Mouse (Mus musculus) midbrain, embryonic 14.5 days (tissue): ENCODE data around the gene Rasal2. TPM values are rescaled to one million over a fixed set of nuclear protein-coding genes. Genes with fewer than 3 reads are reported as not detected.
"Not testable (repeated sequence)": the region's sequence is repeated elsewhere in the genome, so short reads cannot be mapped to it uniquely, and the experiment has no call there.

Source experiments
- ATAC-seq: fragments of 200-750 bp; cut with Nextera tagmentation; 2 replicates; pipeline ENCODE4 v1.8.0; 2017; ENCODE audit warnings: moderate number of reproducible peaks, moderate library complexity; ENCODE audit not compliant: low FRiP score, low TSS enrichment
- DNase-seq: peaks from one replicate; pipeline ENCODE4 v3.0.0-alpha.2; 2015
- H3K27ac ChIP-seq: fragments of 300-500 bp; sonication (generic); replicated peaks from 2 replicates; pipeline ENCODE4 v1.5.1; 2014; ENCODE audit warnings: mild to moderate bottlenecking, low read depth, low read length, moderate library complexity
- H3K27me3 ChIP-seq: fragments of 300-500 bp; sonication (generic); 2 replicates; pipeline ENCODE4 v1.6.1; 2014; ENCODE audit warnings: low read length, control low read depth, mixed read lengths; ENCODE audit not compliant: control insufficient read depth, insufficient read depth
- H3K36me3 ChIP-seq: fragments of 300-500 bp; sonication (generic); 2 replicates; pipeline ENCODE4 v1.6.1; 2014; ENCODE audit warnings: low read length, control low read depth; ENCODE audit not compliant: control insufficient read depth, insufficient read depth
- H3K4me1 ChIP-seq: fragments of 300-500 bp; sonication (generic); 2 replicates; pipeline ENCODE4 v1.6.1; 2014; ENCODE audit warnings: mild to moderate bottlenecking, antibody characterized with exemption, low read length, control low read depth; ENCODE audit not compliant: control insufficient read depth, insufficient read depth
- H3K4me2 ChIP-seq: fragments of 300-500 bp; sonication (generic); 2 replicates; pipeline ENCODE4 v1.6.1; 2014; ENCODE audit warnings: mild to moderate bottlenecking, low read length, moderate library complexity
- H3K4me3 ChIP-seq: fragments of 300-500 bp; sonication (generic); replicated peaks from 2 replicates; pipeline ENCODE4 v1.5.1; 2014; ENCODE audit warnings: low read depth, low read length
- H3K9ac ChIP-seq: fragments of 300-500 bp; sonication (generic); replicated peaks from 2 replicates; pipeline ENCODE4 v1.6.1; 2014; ENCODE audit warnings: mild to moderate bottlenecking, low read length, moderate library complexity
- H3K9me3 ChIP-seq: fragments of 300-500 bp; sonication (generic); 2 replicates; pipeline ENCODE4 v1.6.1; 2016; ENCODE audit warnings: low read length, control low read depth, mixed read lengths; ENCODE audit not compliant: control insufficient read depth
- WGBS: fragments of 180-500 bp; shearing (Covaris S2); extraction: QIAGEN DNeasy Blood & Tissue Kit; methylation state at CpG from one replicate; pipeline ENCODE4 v1.1.7; 2014; 5-methylcytosine and 5-hydroxymethylcytosine counted together
- polyA plus RNA-seq: library from polyadenylated mRNA; unstranded; fragments of >200 nt; fragmentation: Nextera tagmentation; extraction: Ambion mirVana; gene quantifications from 2 replicates; pipeline ENCODE4 v1.2.1, GENCODE M21; 2014

Rasal2 gene
- polyA plus RNA-seq, 1 experiment from 2014 or later, result 48.8 TPM

DNA sequence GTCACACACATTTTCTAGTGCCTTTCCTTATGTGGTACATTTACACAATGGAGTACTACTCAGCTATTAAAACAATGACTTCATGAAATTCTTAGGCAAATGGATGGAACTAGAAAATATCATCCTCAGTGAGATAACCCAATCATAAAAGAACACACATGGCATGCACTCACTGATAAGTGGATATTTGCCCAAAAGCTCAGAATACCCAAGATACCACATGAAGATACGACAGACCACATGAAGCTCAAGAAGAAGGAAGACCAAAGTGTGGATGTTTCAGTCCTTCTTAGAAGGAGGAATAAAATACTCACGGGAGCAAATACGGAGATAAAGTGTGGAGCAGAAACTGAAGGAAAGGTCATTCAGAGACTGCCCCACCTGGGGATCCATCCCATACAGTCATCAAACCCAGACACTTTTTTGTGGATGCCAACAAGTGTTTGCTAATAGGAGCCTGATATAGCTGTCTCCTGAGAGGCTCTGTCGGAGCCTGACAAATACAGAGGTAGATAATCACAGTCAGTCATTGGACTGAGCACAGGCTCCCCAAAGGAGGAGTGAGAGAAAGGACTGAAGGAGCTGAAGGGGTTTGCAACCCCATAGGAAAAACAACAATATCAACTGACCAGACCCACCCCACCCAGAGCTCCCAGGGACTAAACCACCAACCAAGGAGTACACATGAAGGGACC is 175.6 kb downstream of the Rasal2 start:
- not testable (repeated sequence) for DNase-seq, H3K9me3 ChIP-seq, H3K4me2 ChIP-seq, H3K4me1 ChIP-seq, H3K36me3 ChIP-seq, H3K9ac ChIP-seq, H3K27me3 ChIP-seq, H3K4me3 ChIP-seq, ATAC-seq, H3K27ac ChIP-seq
- 95% methylated on average over 4 of the region's 4 CpGs for WGBS

DNA sequence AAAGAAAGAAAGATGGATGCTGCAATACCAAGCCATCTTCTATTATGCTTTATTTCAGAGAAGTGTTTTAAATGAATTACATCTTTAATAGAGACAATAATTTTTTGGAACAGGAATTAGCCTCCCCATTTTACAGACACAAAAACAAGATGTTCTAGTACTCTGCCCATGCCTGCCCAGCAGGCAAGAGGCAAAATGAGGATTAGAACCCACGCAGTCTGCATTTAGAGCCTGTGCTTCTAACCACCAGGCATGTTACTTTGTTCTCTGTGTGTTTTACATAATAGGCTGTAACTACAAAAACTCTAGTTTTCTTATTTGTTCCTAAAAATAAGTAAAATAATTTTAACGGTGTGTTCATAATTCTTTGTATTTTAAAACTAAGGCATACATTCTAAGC is 178.9 kb downstream of the Rasal2 start:
- no peak overlapping the region for H3K4me2 ChIP-seq
- no peaks in the 10 kb centered on the region; the same call in 1 of the 2 replicates for H3K9me3 ChIP-seq
- no peak overlapping the region for H3K9ac ChIP-seq
- no peak overlapping the region for H3K4me3 ChIP-seq
- ATAC-seq (no peak), DNase-seq (no peak)
- 0 out of 2 replicates have a peak, but pooled peaks cover 10% of the 10 kb centered on the region for H3K4me1 ChIP-seq
- H3K27me3 ChIP-seq, result no peaks in the 10 kb centered on the region
- WGBS, result 83% methylated on average over 2 of the region's 2 CpGs
- no peak overlapping the region for H3K27ac ChIP-seq
- no peaks in the 10 kb centered on the region for H3K36me3 ChIP-seq

DNA sequence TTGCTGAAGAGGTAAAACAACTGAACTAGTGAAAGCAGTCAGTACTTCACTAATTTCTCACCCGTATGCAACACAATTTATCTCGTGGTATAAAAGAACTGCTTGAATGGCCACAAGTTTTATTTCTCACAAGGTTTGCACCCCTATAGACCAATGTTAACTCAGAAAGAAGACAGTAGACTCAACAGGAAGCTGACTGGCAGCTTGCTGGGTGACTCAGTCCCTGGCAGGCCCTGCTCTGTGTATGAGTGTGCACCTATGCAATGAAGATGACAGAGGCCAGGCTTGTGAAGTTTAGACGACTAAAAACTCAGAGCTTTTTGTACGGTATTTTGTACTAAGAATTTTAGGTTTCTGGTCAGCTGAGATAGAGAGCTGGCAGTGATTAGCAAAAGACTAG is 180.0 kb downstream of the Rasal2 start:
- no peak for DNase-seq
- ATAC-seq, result no peak
- WGBS, result 74% methylated on average over 4 of the region's 4 CpGs

DNA sequence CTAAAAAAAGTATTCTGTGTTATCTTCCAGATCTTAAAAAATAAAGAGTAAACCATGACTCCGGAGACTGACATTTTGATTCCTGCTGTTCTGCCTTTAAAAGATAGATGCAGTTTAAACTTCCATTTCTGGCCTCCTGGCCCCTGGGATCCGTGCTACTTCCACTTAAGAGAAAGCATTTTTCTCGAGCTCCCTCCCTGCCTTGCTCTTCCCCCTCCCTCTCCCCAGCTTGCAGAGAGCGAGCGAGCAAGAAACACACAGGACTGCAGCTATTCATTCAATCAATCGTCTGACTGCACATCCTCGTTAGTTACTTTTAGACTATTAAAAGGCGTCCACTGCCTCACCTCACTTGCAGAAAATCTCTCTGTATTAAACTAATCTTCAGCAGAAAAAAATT is 181.4 kb downstream of the Rasal2 start:
- Histone ChIP-seq H3K4me3 (0 out of 2 replicates have a peak overlapping the region, but pooled peaks have one; percentile 0), H3K36me3 (no peaks in the 10 kb centered on the region), H3K27me3 (no peaks in the 10 kb centered on the region), H3K4me1 (0 out of 2 replicates have a peak, but pooled peaks cover 10% of the 10 kb centered on the region), H3K27ac (no peak overlapping the region), H3K9ac (0 out of 2 replicates have a peak overlapping the region, but pooled peaks have one; percentile 2), H3K4me2 (peak overlapping the region; percentile 40), H3K9me3 (no peaks in the 10 kb centered on the region; the same call in 1 of the 2 replicates)
- ATAC-seq (no peak), DNase-seq (peak; percentile 68)
- 12% methylated on average over 8 of the region's 8 CpGs for WGBS

More for the DNA sequence above, 180.0 kb downstream of the Rasal2 start:
- Histone ChIP-seq H3K9me3 (no peaks in the 10 kb centered on the region; the same call in 1 of the 2 replicates), H3K4me3 (no peak overlapping the region), H3K4me1 (0 out of 2 replicates have a peak, but pooled peaks cover 10% of the 10 kb centered on the region), H3K36me3 (no peaks in the 10 kb centered on the region), H3K27me3 (no peaks in the 10 kb centered on the region), H3K4me2 (no peak overlapping the region), H3K9ac (no peak overlapping the region), H3K27ac (no peak overlapping the region)

DNA sequence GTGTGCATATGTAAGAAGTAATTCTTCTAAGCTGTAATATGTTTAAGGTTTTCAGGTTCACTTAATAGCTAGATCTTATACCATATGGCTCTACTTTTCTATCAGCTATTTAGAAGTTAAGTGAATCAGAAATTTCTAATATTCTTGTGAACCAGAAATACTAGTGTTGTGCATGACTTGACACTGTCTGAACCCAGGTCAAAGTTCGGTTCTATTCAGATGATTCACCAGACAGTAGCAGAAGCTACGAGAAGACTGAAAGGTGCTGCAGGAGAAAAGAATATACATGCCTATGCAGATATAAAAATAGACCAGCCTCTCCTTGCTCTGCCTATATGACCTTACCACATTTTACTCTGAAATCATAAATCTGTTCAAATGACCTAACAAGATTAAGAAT is 182.0 kb downstream of the Rasal2 start:
- no peaks in the 10 kb centered on the region for H3K36me3 ChIP-seq

DNA sequence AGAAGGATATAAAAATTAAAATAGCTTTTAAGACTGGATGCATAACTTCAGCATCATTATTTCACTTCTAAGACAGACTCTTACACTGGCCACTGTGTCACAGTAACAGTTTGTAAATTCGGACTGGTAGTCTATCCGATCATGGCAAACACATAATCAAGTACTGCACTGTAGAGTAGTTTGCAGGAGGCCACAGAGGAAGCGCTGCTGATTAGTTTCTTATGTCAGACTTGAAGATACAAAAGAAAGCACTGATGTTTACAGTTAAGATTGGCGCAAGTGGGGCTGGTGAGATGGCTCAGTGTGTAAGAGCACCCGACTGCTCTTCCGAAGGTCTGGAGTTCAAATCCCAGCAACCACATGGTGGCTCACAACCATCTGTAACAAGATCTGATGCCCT is 187.4 kb downstream of the Rasal2 start:
- ATAC-seq, result no peak
- WGBS, result 92% methylated on average over 6 of the region's 6 CpGs

More for the DNA sequence above, 182.0 kb downstream of the Rasal2 start:
- H3K9me3 ChIP-seq, result no peaks in the 10 kb centered on the region
- no peak for DNase-seq
- no peak overlapping the region for H3K27ac ChIP-seq
- no peak overlapping the region for H3K4me3 ChIP-seq
- no peaks in the 10 kb centered on the region for H3K27me3 ChIP-seq
- no peak overlapping the region for H3K4me2 ChIP-seq
- H3K9ac ChIP-seq, result no peak overlapping the region
- 59% methylated on average over 2 of the region's 2 CpGs for WGBS
- H3K4me1 ChIP-seq, result 0 out of 2 replicates have a peak, but pooled peaks cover 10% of the 10 kb centered on the region
- ATAC-seq, result no peak

DNA sequence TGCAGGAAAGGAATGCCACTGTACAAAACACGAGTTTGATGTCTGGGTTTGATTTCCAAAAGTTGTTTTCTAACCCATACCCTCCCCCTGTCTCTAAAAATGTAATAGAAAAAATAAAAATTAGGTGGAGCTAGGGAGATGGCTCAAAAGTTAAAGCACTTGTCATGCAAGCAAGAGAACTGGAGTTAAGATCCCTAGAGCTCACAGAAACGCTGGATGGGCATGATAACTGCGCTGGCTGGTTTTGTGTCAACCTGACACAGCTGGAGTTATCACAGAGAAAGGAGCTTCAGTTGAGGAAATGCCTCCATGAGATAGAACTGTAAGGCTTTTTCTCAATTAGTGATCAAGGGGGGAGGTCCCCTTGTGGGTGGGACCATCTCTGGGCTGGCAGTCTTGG is 191.5 kb downstream of the Rasal2 start:
- DNase-seq, result no peak
- Histone ChIP-seq H3K27ac (no peak overlapping the region), H3K27me3 (no peaks in the 10 kb centered on the region), H3K36me3 (no peaks in the 10 kb centered on the region), H3K4me1 (no peaks in the 10 kb centered on the region), H3K4me2 (no peak overlapping the region), H3K9ac (no peak overlapping the region), H3K9me3 (no peaks in the 10 kb centered on the region), H3K4me3 (no peak overlapping the region)
- no peak for ATAC-seq
- 94% methylated on average over 3 of the region's 3 CpGs for WGBS

More for the DNA sequence above, 187.4 kb downstream of the Rasal2 start:
- Histone ChIP-seq H3K9ac (no peak overlapping the region), H3K27ac (no peak overlapping the region), H3K27me3 (no peaks in the 10 kb centered on the region), H3K36me3 (no peaks in the 10 kb centered on the region), H3K9me3 (no peaks in the 10 kb centered on the region), H3K4me2 (no peak overlapping the region), H3K4me3 (no peak overlapping the region), H3K4me1 (no peaks in the 10 kb centered on the region)
- DNase-seq, result no peak

DNA sequence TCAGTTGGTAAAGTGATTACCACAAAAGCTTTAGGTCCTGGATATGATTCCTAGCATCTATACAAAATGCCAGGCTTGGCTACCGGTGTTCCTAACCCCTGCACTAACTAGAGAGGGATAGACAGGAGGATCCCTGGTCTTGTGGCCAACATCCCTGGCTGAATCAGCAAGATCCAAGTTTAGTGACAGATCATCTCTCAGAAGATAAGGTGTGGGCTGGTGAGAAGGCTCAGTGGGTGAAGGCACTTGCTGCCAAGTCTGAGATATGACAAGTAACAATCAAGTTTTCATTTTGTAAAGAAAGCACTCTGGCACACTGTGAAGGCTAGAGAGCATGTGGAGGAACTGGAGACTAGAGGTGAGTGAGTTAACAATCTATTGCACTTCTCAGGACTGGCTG is 191.9 kb downstream of the Rasal2 start:
- no peaks in the 10 kb centered on the region for H3K36me3 ChIP-seq
- DNase-seq (no peak), ATAC-seq (no peak)
- WGBS, result 98% methylated on average over 1 of the region's 1 CpGs
- no peak overlapping the region for H3K4me3 ChIP-seq
- H3K4me2 ChIP-seq, result no peak overlapping the region
- H3K9me3 ChIP-seq, result no peaks in the 10 kb centered on the region
- H3K27ac ChIP-seq, result no peak overlapping the region
- H3K27me3 ChIP-seq, result no peaks in the 10 kb centered on the region
- H3K4me1 ChIP-seq, result no peaks in the 10 kb centered on the region
- no peak overlapping the region for H3K9ac ChIP-seq

DNA sequence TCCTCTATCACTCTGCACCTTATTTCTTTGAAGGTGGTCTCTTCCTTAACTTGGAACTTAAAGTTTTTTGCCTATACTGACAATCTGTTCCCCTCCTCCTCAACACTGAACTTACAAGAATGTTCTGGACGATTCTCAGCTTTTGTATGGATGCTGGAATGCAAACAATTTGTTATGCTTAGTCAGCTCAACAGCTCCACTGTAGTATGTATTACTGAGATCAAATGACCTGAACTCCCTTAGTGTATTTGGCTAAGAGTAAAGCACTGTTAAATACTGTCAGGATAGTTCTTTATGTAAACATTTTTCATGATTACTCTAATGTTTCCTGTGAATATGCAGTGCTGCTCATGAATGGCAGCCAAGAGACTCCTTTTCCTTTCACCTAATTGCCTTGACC is 203.6 kb downstream of the Rasal2 start:
- whole genome bisulfite sequencing, result 21% methylated on average over 1 of the region's 1 CpGs
- H3K4me1 ChIP-seq, result no peaks in the 10 kb centered on the region
- H3K9me3 ChIP-seq, result peaks cover 4% of the 10 kb centered on the region; the same call in 1 of the 2 replicates
- no peaks in the 10 kb centered on the region for H3K36me3 ChIP-seq
- H3K4me2 ChIP-seq, result no peak overlapping the region
- no peak overlapping the region for H3K4me3 ChIP-seq
- no peaks in the 10 kb centered on the region for H3K27me3 ChIP-seq
- DNase-seq, result no peak
- no peak overlapping the region for H3K27ac ChIP-seq
- H3K9ac ChIP-seq, result no peak overlapping the region
- ATAC-seq, result no peak
